Mouse (Mus musculus): ENCODE data around the gene Gtf3c2. TPM values are rescaled to one million over a fixed set of nuclear protein-coding genes. Genes with fewer than 3 reads are reported as not detected.

Gtf3c2 gene
- polyA plus RNA-seq, 1 experiment: 36.9 TPM

DNA sequence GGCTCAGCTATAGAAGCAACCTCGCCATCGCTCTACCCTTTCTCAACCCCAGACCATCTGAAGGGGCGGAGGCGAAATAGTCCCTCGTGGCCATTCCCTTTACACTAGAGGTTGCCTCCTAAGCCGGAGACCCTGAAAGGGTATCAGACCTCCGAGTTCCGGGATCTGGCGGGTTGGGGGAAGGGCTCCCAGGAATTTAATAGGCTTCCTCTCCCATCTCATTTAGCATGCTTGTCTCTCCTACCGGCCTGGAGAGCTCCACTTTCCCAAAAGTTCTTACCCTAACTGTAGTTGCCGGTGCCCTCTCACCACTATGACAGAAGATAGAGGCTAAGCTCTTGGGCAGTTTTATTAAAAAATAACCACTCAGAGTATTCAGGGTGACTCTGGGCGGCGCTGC is 42.3 kb downstream of the Gtf3c2 start:
- Histone ChIP-seq H3K4me3 (ENCODE audit: insufficient read depth, poor library complexity, severe bottlenecking) (no peak overlapping the region), H3K27me3 (ENCODE audit: control insufficient read depth, insufficient read depth, insufficient read length) (peaks cover 24% of the 10 kb centered on the region), H3ac (ENCODE audit: control insufficient read depth, insufficient read length, low read depth) (no peak overlapping the region), H3K79me2 (ENCODE audit: control insufficient read depth, insufficient read depth) (no peaks in the 10 kb centered on the region), H3K36me3 (ENCODE audit: control insufficient read depth, insufficient read depth) (no peaks in the 10 kb centered on the region), H3K79me3 (ENCODE audit: low read depth) (no peaks in the 10 kb centered on the region)
- no peak for TF ChIP-seq MYOG (IDR thresholded peaks at IDR 0.05; ENCODE audit: control insufficient read depth, extremely low read depth, insufficient read length)
- no peak for TF ChIP-seq MYOD1 (IDR thresholded peaks at IDR 0.05; ENCODE audit: control insufficient read depth, insufficient read length, low read depth)
- TF ChIP-seq MAX (IDR thresholded peaks at IDR 0.05): no peak
- TF ChIP-seq CTCF (IDR thresholded peaks at IDR 0.05; ENCODE audit: control insufficient read depth, insufficient read depth, insufficient read length): no peak
- no peak for TF ChIP-seq CEBPB (IDR thresholded peaks at IDR 0.05; ENCODE audit: low read depth)
- TF ChIP-seq USF1 (IDR thresholded peaks at IDR 0.05; ENCODE audit: low read depth): no peak
- TF ChIP-seq FOSL1 (IDR thresholded peaks at IDR 0.05; ENCODE audit: insufficient read depth, low read length, poor library complexity, severe bottlenecking): no peak

DNA sequence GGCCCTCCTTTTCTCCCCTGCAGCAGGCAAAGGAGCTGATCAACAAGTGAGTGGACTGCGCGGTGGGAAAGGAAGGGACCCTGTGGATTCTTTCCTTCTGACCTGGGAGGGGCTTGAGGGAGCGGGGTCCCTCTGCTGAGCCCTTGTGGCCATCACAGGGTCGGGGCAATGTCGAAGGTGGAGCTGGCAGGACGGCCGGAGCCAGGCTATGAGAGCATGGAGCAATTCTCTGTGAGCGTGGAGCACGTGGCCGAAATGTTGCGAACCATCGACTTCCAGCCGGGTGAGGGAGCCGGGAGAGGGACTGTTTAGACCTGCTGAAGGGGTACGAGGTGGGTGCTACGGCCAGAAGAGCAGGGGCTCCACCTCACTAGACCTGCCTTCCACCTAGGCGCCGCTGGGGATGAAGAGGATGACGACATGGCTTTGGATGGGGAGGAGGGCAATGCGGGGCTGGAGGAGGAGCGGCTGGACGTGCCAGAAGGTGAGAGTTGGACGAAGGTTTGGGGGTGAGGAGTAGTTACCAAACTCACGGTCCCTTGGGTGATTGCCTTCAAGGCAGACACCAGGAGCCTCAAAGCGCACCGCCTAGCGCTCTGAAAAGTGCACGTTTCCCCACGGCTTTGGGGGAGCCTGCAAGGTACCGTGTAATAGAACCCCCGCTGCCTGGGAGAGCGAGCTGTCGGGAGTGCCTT is 43.1 kb downstream of the Gtf3c2 start:
- no peak overlapping the region for H3K4me3 ChIP-seq (ENCODE audit: insufficient read depth, poor library complexity, severe bottlenecking)
- no peak overlapping the region for H3ac ChIP-seq (ENCODE audit: control insufficient read depth, insufficient read length, low read depth)
- H3K79me3 ChIP-seq (ENCODE audit: low read depth): no peaks in the 10 kb centered on the region
- no peaks in the 10 kb centered on the region for H3K36me3 ChIP-seq (ENCODE audit: control insufficient read depth, insufficient read depth)
- no peaks in the 10 kb centered on the region for H3K79me2 ChIP-seq (ENCODE audit: control insufficient read depth, insufficient read depth)
- H3K27me3 ChIP-seq (ENCODE audit: control insufficient read depth, insufficient read depth, insufficient read length): peaks cover 27% of the 10 kb centered on the region
- TF ChIP-seq CEBPB (IDR thresholded peaks at IDR 0.05; ENCODE audit: low read depth) (no peak), USF1 (IDR thresholded peaks at IDR 0.05; ENCODE audit: low read depth) (no peak), MYOG (IDR thresholded peaks at IDR 0.05; ENCODE audit: control insufficient read depth, extremely low read depth, insufficient read length) (no peak), MYOD1 (IDR thresholded peaks at IDR 0.05; ENCODE audit: control insufficient read depth, insufficient read length, low read depth) (no peak), FOSL1 (IDR thresholded peaks at IDR 0.05; ENCODE audit: insufficient read depth, low read length, poor library complexity, severe bottlenecking) (no peak), CTCF (IDR thresholded peaks at IDR 0.05; ENCODE audit: control insufficient read depth, insufficient read depth, insufficient read length) (no peak), MAX (IDR thresholded peaks at IDR 0.05) (no peak)

- Histone ChIP-seq H3K36me3 (ENCODE audit: control insufficient read depth, insufficient read depth) (no peaks in the 10 kb centered on the region), H3K79me2 (ENCODE audit: control insufficient read depth, insufficient read depth) (no peaks in the 10 kb centered on the region), H3K79me3 (ENCODE audit: low read depth) (no peaks in the 10 kb centered on the region), H3K27me3 (ENCODE audit: control insufficient read depth, insufficient read depth, insufficient read length) (no peaks in the 10 kb centered on the region), H3ac (ENCODE audit: control insufficient read depth, insufficient read length, low read depth) (no peak overlapping the region), H3K4me3 (ENCODE audit: insufficient read depth, poor library complexity, severe bottlenecking) (no peak overlapping the region)
- no peak for TF ChIP-seq MAX (IDR thresholded peaks at IDR 0.05)
- no peak for TF ChIP-seq CEBPB (IDR thresholded peaks at IDR 0.05; ENCODE audit: low read depth)
- no peak for TF ChIP-seq MYOG (IDR thresholded peaks at IDR 0.05; ENCODE audit: control insufficient read depth, extremely low read depth, insufficient read length)
- TF ChIP-seq FOSL1 (IDR thresholded peaks at IDR 0.05; ENCODE audit: insufficient read depth, low read length, poor library complexity, severe bottlenecking): no peak
- TF ChIP-seq USF1 (IDR thresholded peaks at IDR 0.05; ENCODE audit: low read depth): no peak
- no peak for TF ChIP-seq CTCF (IDR thresholded peaks at IDR 0.05; ENCODE audit: control insufficient read depth, insufficient read depth, insufficient read length)
- no peak for TF ChIP-seq MYOD1 (IDR thresholded peaks at IDR 0.05; ENCODE audit: control insufficient read depth, insufficient read length, low read depth)
Observed at GRCm38 (mm10) chr5:31126050-31126449, 53.9 kb downstream of the Gtf3c2 start.

DNA sequence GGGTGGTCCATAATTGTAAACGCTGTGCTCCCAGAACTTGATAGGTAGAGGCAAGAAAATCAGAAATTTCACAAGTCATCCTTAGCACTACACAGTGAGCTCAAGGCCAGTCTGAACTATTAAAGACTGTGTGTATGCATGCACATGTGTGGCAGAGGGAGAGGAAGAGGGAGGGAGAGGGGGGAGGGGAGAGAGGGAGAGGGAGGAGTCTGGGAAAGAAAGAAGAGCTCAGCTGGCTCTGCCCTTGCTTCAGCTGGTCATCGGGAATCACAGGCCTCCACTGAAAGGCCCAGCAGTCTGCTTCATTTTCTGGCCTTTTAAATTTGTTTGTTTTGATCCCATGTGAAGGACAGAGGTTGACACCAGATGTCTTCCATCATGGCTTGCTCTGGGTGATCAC is 56.5 kb downstream of the Gtf3c2 start:
- H3K27me3 ChIP-seq (ENCODE audit: control insufficient read depth, insufficient read depth, insufficient read length): no peaks in the 10 kb centered on the region
- H3K36me3 ChIP-seq (ENCODE audit: control insufficient read depth, insufficient read depth): no peaks in the 10 kb centered on the region
- H3K79me2 ChIP-seq (ENCODE audit: control insufficient read depth, insufficient read depth): peaks cover 5% of the 10 kb centered on the region
- H3ac ChIP-seq (ENCODE audit: control insufficient read depth, insufficient read length, low read depth): no peak overlapping the region
- TF ChIP-seq USF1 (IDR thresholded peaks at IDR 0.05; ENCODE audit: low read depth) (no peak), FOSL1 (IDR thresholded peaks at IDR 0.05; ENCODE audit: insufficient read depth, low read length, poor library complexity, severe bottlenecking) (no peak), CTCF (IDR thresholded peaks at IDR 0.05; ENCODE audit: control insufficient read depth, insufficient read depth, insufficient read length) (no peak), MYOD1 (IDR thresholded peaks at IDR 0.05; ENCODE audit: control insufficient read depth, insufficient read length, low read depth) (no peak), CEBPB (IDR thresholded peaks at IDR 0.05; ENCODE audit: low read depth) (no peak), MAX (IDR thresholded peaks at IDR 0.05) (no peak), MYOG (IDR thresholded peaks at IDR 0.05; ENCODE audit: control insufficient read depth, extremely low read depth, insufficient read length) (no peak)
- no peak overlapping the region for H3K4me3 ChIP-seq (ENCODE audit: insufficient read depth, poor library complexity, severe bottlenecking)
- no peaks in the 10 kb centered on the region for H3K79me3 ChIP-seq (ENCODE audit: low read depth)

DNA sequence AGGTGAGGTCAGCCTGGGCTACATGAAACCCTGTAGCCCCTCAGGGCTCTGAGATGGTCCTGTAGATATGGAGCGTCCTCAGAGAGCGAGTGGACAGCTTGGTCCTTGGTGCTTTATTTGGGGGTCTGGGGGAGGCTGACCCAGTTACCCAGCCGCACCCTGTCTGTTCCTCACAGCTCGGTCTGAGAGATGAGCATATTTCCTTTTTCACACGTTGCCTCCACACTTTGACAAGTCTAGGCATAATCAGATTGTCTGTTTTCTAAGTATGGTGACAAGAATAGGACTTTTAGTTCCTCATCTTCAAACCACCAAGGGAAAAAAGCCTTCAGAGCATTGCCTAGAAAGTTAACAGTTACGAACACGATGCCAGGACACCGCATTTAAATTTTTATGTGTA is 58.8 kb downstream of the Gtf3c2 start:
- Histone ChIP-seq H3K36me3 (ENCODE audit: control insufficient read depth, insufficient read depth) (no peaks in the 10 kb centered on the region), H3K79me2 (ENCODE audit: control insufficient read depth, insufficient read depth) (peaks cover 5% of the 10 kb centered on the region), H3ac (ENCODE audit: control insufficient read depth, insufficient read length, low read depth) (no peak overlapping the region), H3K79me3 (ENCODE audit: low read depth) (no peaks in the 10 kb centered on the region), H3K27me3 (ENCODE audit: control insufficient read depth, insufficient read depth, insufficient read length) (no peaks in the 10 kb centered on the region), H3K4me3 (ENCODE audit: insufficient read depth, poor library complexity, severe bottlenecking) (no peak overlapping the region)
- TF ChIP-seq CTCF (IDR thresholded peaks at IDR 0.05; ENCODE audit: control insufficient read depth, insufficient read depth, insufficient read length) (no peak), USF1 (IDR thresholded peaks at IDR 0.05; ENCODE audit: low read depth) (no peak), FOSL1 (IDR thresholded peaks at IDR 0.05; ENCODE audit: insufficient read depth, low read length, poor library complexity, severe bottlenecking) (no peak), MAX (IDR thresholded peaks at IDR 0.05) (no peak), MYOD1 (IDR thresholded peaks at IDR 0.05; ENCODE audit: control insufficient read depth, insufficient read length, low read depth) (no peak)
